Mouse (Mus musculus) kidney, embryonic 16.5 days (tissue): Measurements from ENCODE around the gene Agpat4. TPM values are rescaled to one million over a fixed set of nuclear protein-coding genes. Genes with fewer than 3 reads are reported as not detected.

Experiments
- polyA plus RNA-seq: library from polyadenylated mRNA; unstranded; fragments of >200 nt; fragmentation: Nextera tagmentation; extraction: Ambion mirVana; gene quantifications from 2 replicates; pipeline ENCODE4 v1.2.1, GENCODE M21; 2015

Gene Agpat4
- polyA plus RNA-seq, 1 experiment from 2014 or later, result 38.3 TPM

Other genes with a start within 250 kb of the Agpat4 start
- gene Map3k4, start 200.1 kb downstream of the Agpat4 start, polyA plus RNA-seq, result 36.0 and 38.8 TPM in 2 replicates